20 mouse cellular contexts compared by ENCODE assay signal in genomic region chr6:84267526-84267925, GRCm38 (mm10).
A peak's percentile ranks its signal among the peaks of the same experiment; 100 is the strongest.
DNase-seq lines count a peak whose midpoint lies in the region; ATAC-seq and TF ChIP-seq lines count a peak whose summit lies in the region.
"Had no signal": no experiment of that assay in that cellular context is flagged by ENCODE, and none has a peak within 500 bp of the region (broad histone marks: within the 10 kb centered on the region; RNA-seq: fewer than 3 reads in every experiment).

No protein-coding gene starts in this region.

- WGBS in heart, embryonic 10.5 days = 87% methylated on average over 6 of the region's 6 CpGs
- 61% methylated on average over 6 of the region's 6 CpGs for WGBS in limb, embryonic 10.5 days
- 85% methylated on average over 6 of the region's 6 CpGs for WGBS in hindbrain, embryonic 13.5 days

- intact Hi-C loops in gastrocnemius, adult 2 months (cut with DNase I) = loop anchor here (5.0 to 10.0 kb wide), 2 partner anchors 170 to 1317 kb away; partner anchors contain the start of gene Alms1
- intact Hi-C loops in gastrocnemius, postnatal 14 days (cut with DNase I; ENCODE audit: low total_unique reads) = no loop called here
- intact Hi-C loops in heart, postnatal 10 days (cut with DNase I) = no loop called here

- H3K4me1 ChIP-seq in heart, embryonic 10.5 days = peaks cover 14% of the 10 kb centered on the region
- H3K4me1 ChIP-seq in limb, embryonic 10.5 days = peaks cover 68% of the 10 kb centered on the region
- H3K4me1 ChIP-seq in hindbrain, embryonic 13.5 days (replicated peaks) = peaks cover 12% of the 10 kb centered on the region; the same call in 1 of the 2 replicates
- H3K4me1 ChIP-seq: forebrain, embryonic 12.5 days had no signal

- H3K36me3 ChIP-seq in heart, embryonic 10.5 days = no peaks in the 10 kb centered on the region
- no peaks in the 10 kb centered on the region for H3K36me3 ChIP-seq in limb, embryonic 10.5 days
- H3K36me3 ChIP-seq in hindbrain, embryonic 13.5 days = no peaks in the 10 kb centered on the region
- H3K36me3 ChIP-seq: forebrain, embryonic 12.5 days; forebrain, embryonic 15.5 days; G1E; heart, embryonic 13.5 days; hindbrain, embryonic 12.5 days had no signal

- no peak overlapping the region for H3K4me3 ChIP-seq in gastrocnemius, adult 2 months
- no peak overlapping the region for H3K4me3 ChIP-seq in heart, embryonic 10.5 days
- H3K4me3 ChIP-seq in limb, embryonic 10.5 days = no peak overlapping the region
- no peak overlapping the region for H3K4me3 ChIP-seq in hindbrain, embryonic 13.5 days
- H3K4me3 ChIP-seq: erythroblast, embryonic 14.5 days; forebrain, embryonic 12.5 days; forebrain, embryonic 15.5 days; heart, embryonic 13.5 days; hindbrain, embryonic 12.5 days had no signal

- DNase-seq in gastrocnemius, adult 2 months = no peak
- no peak for DNase-seq in gastrocnemius, postnatal 14 days
- peak; percentile 28 for DNase-seq in heart, embryonic 10.5 days (ENCODE audit: low spot score)
- no peak for DNase-seq in heart, postnatal 10 days
- peak; percentile 66 for DNase-seq in 3T3-L1 (ENCODE audit: low read depth, low spot score)
- no peak for DNase-seq in limb, embryonic 10.5 days (ENCODE audit: low spot score)
- DNase-seq in adrenal gland, adult 2 months = no peak
- DNase-seq: B cell, adult 2 months; cerebellum, adult 11-12 months; cerebellum, adult 8-10 months; cerebellum, postnatal 10 days; embryo, embryonic 11 days had no signal

- H3K9ac ChIP-seq in hindbrain, embryonic 13.5 days = no peak overlapping the region
- H3K9ac ChIP-seq: forebrain, embryonic 12.5 days; forebrain, embryonic 15.5 days; heart, embryonic 13.5 days; hindbrain, embryonic 12.5 days had no signal

- H3K4me2 ChIP-seq in hindbrain, embryonic 13.5 days = no peak overlapping the region
- H3K4me2 ChIP-seq: forebrain, embryonic 12.5 days; forebrain, embryonic 15.5 days; heart, embryonic 13.5 days; hindbrain, embryonic 12.5 days had no signal

- H3K27ac ChIP-seq in gastrocnemius, adult 2 months = peak overlapping the region; percentile 81
- no peak overlapping the region for H3K27ac ChIP-seq in heart, embryonic 10.5 days
- peak overlapping the region; percentile 70 for H3K27ac ChIP-seq in limb, embryonic 10.5 days
- H3K27ac ChIP-seq in hindbrain, embryonic 13.5 days = no peak overlapping the region
- H3K27ac ChIP-seq: forebrain, embryonic 12.5 days; forebrain, embryonic 15.5 days; heart, embryonic 13.5 days; hindbrain, embryonic 12.5 days had no signal

- peaks cover 39% of the 10 kb centered on the region for H3K27me3 ChIP-seq in heart, embryonic 10.5 days (ENCODE audit: insufficient read depth, poor library complexity, severe bottlenecking)
- peaks cover 10% of the 10 kb centered on the region; the same call in 1 of the 2 replicates for H3K27me3 ChIP-seq in limb, embryonic 10.5 days (ENCODE audit: low read depth, poor library complexity, severe bottlenecking)
- 0 out of 2 replicates have a peak, but pooled peaks cover 4% of the 10 kb centered on the region for H3K27me3 ChIP-seq in hindbrain, embryonic 13.5 days
- H3K27me3 ChIP-seq: forebrain, embryonic 12.5 days; forebrain, embryonic 15.5 days had no signal

- no peaks in the 10 kb centered on the region for H3K9me3 ChIP-seq in heart, embryonic 10.5 days
- no peaks in the 10 kb centered on the region for H3K9me3 ChIP-seq in limb, embryonic 10.5 days (replicated peaks)
- H3K9me3 ChIP-seq in hindbrain, embryonic 13.5 days = no peaks in the 10 kb centered on the region
- H3K9me3 ChIP-seq: forebrain, embryonic 12.5 days; forebrain, embryonic 15.5 days; G1E; heart, embryonic 13.5 days; hindbrain, embryonic 12.5 days had no signal

- no peak for ATAC-seq in hindbrain, embryonic 13.5 days (ENCODE audit: low FRiP score)
- ATAC-seq: forebrain, embryonic 15.5 days; hindbrain, embryonic 16.5 days had no signal

- TF ChIP-seq CTCF in gastrocnemius, adult 2 months (IDR thresholded peaks at IDR 0.05) = no peak

Comparison
In these comparisons a context has a peak if more than half of its experiments do, and no peak if none do; other contexts are left out.
1. DNase-seq: peak in heart, embryonic 10.5 days (single experiment) and 3T3-L1 (single experiment); none in gastrocnemius, adult 2 months (single experiment), gastrocnemius, postnatal 14 days (single experiment), heart, postnatal 10 days (0 of 2), limb, embryonic 10.5 days (single experiment) and adrenal gland, adult 2 months (single experiment).
2. H3K27ac ChIP-seq: peak in gastrocnemius, adult 2 months (single experiment) and limb, embryonic 10.5 days (single experiment); none in heart, embryonic 10.5 days (single experiment) and hindbrain, embryonic 13.5 days (single experiment).